33 mouse cellular contexts compared by ENCODE assay signal in genomic region chr14:110679741-110680140, GRCm38 (mm10).
"Had no signal": no experiment of that assay in that cellular context is flagged by ENCODE, and none has a peak within 500 bp of the region (broad histone marks: within the 10 kb centered on the region; RNA-seq: fewer than 3 reads in every experiment).

No protein-coding gene starts in this region.

- DNase-seq: heart, postnatal 10 days; heart, postnatal 14 days; heart, postnatal 36 days; heart, postnatal 4 days; kidney, adult 11 months; kidney, adult 18-20 months; kidney, adult 2 months; kidney, adult 8-10 months; kidney, adult 9 months; kidney, postnatal 10 days; kidney, postnatal 14 days; kidney, postnatal 25 days; kidney, postnatal 36 days; kidney, postnatal 4 days; layer of hippocampus, adult 9-11 months; layer of hippocampus, postnatal 36 days had no signal

- ATAC-seq: hindbrain, embryonic 16.5 days; hindbrain, postnatal 0 days; inflammation-experienced regulatory T-cells, adult 6 months had no signal

- H3K27me3 ChIP-seq: heart, embryonic 12.5 days; heart, embryonic 13.5 days; heart, embryonic 15.5 days; hindbrain, embryonic 12.5 days; hindbrain, embryonic 13.5 days; hindbrain, embryonic 15.5 days; kidney, embryonic 15.5 days had no signal

- H3K36me3 ChIP-seq: heart, embryonic 10.5 days; heart, embryonic 12.5 days; heart, embryonic 13.5 days; heart, embryonic 15.5 days; hindbrain, embryonic 10.5 days; hindbrain, embryonic 12.5 days; hindbrain, embryonic 13.5 days; hindbrain, embryonic 15.5 days; kidney, embryonic 15.5 days had no signal

- H3K9me3 ChIP-seq: heart, embryonic 10.5 days; heart, embryonic 12.5 days; heart, embryonic 13.5 days; heart, embryonic 15.5 days; hindbrain, embryonic 10.5 days; hindbrain, embryonic 12.5 days; hindbrain, embryonic 13.5 days; hindbrain, embryonic 15.5 days; kidney, embryonic 15.5 days had no signal

- H3K27ac ChIP-seq: heart, embryonic 10.5 days; heart, embryonic 13.5 days; heart, embryonic 15.5 days; hindbrain, embryonic 10.5 days; hindbrain, embryonic 12.5 days; hindbrain, embryonic 13.5 days; hindbrain, embryonic 14.5 days; hindbrain, embryonic 15.5 days; hindbrain, postnatal 0 days; kidney, embryonic 15.5 days; kidney, postnatal 0 days; layer of hippocampus, adult 2 months; left cerebral cortex, adult 2 months had no signal

- H3K4me2 ChIP-seq: heart, embryonic 11.5 days; heart, embryonic 12.5 days; heart, embryonic 13.5 days; heart, embryonic 15.5 days; hindbrain, embryonic 12.5 days; hindbrain, embryonic 13.5 days; hindbrain, embryonic 14.5 days; hindbrain, embryonic 15.5 days; kidney, embryonic 15.5 days had no signal

- H3K9ac ChIP-seq: heart, embryonic 12.5 days; heart, embryonic 13.5 days; heart, embryonic 15.5 days; hindbrain, embryonic 12.5 days; hindbrain, embryonic 13.5 days; hindbrain, embryonic 14.5 days; hindbrain, embryonic 15.5 days; kidney, embryonic 15.5 days had no signal

- H3K4me3 ChIP-seq: heart, embryonic 10.5 days; heart, embryonic 12.5 days; heart, embryonic 13.5 days; heart, embryonic 15.5 days; hindbrain, embryonic 10.5 days; hindbrain, embryonic 12.5 days; hindbrain, embryonic 13.5 days; hindbrain, embryonic 15.5 days; kidney, embryonic 15.5 days; layer of hippocampus, adult 2 months; left cerebral cortex, adult 2 months had no signal

- H3K4me1 ChIP-seq: heart, embryonic 10.5 days; heart, embryonic 12.5 days; heart, embryonic 13.5 days; heart, embryonic 15.5 days; hindbrain, embryonic 10.5 days; hindbrain, embryonic 12.5 days; hindbrain, embryonic 13.5 days; hindbrain, embryonic 15.5 days; kidney, embryonic 15.5 days had no signal
